Mouse (Mus musculus) hindbrain, embryonic 11.5 days (tissue): Measurements from ENCODE around the gene Zbtb22. TPM values are rescaled to one million over a fixed set of nuclear protein-coding genes. Genes with fewer than 3 reads are reported as not detected.
"Not testable (repeated sequence)": the region's sequence is repeated elsewhere in the genome, so short reads cannot be mapped to it uniquely, and the experiment has no call there.

Experiments
- ATAC-seq: fragments of 200-750 bp; cut with Nextera tagmentation; 2 replicates; pipeline ENCODE4 v1.8.0; 2017; ENCODE audit warnings: mild to moderate bottlenecking, moderate TSS enrichment, moderate library complexity; ENCODE audit not compliant: low FRiP score
- DNase-seq: peaks from one replicate; pipeline ENCODE4 v3.0.0-alpha.2; 2015; ENCODE audit warnings: low spot score
- H3K27ac ChIP-seq: fragments of 300-500 bp; sonication (generic); 2 replicates; pipeline ENCODE4 v1.5.1; 2014; ENCODE audit warnings: mild to moderate bottlenecking, low read depth, low read length
- H3K27me3 ChIP-seq: fragments of 300-500 bp; sonication (generic); 2 replicates; pipeline ENCODE4 v1.6.1; 2014; ENCODE audit warnings: mild to moderate bottlenecking, low read length, moderate library complexity, mixed read lengths; ENCODE audit not compliant: control insufficient read depth, insufficient read depth
- H3K36me3 ChIP-seq: fragments of 300-500 bp; sonication (generic); 2 replicates; pipeline ENCODE4 v1.6.1; 2014; ENCODE audit warnings: mild to moderate bottlenecking, low read length, moderate library complexity, mixed read lengths; ENCODE audit not compliant: control insufficient read depth, insufficient read depth
- H3K4me1 ChIP-seq: fragments of 300-500 bp; sonication (generic); replicated peaks from 2 replicates; pipeline ENCODE4 v1.6.1; 2014; ENCODE audit warnings: low read length, mixed read lengths; ENCODE audit not compliant: control insufficient read depth, insufficient read depth
- H3K4me2 ChIP-seq: fragments of 300-500 bp; sonication (generic); replicated peaks from 2 replicates; pipeline ENCODE4 v1.6.1; 2014; ENCODE audit warnings: mild to moderate bottlenecking, low read depth, low read length
- H3K4me3 ChIP-seq: fragments of 300-500 bp; sonication (generic); 2 replicates; pipeline ENCODE4 v1.5.1; 2014; ENCODE audit warnings: low read depth, low read length
- H3K9ac ChIP-seq: fragments of 300-500 bp; sonication (generic); 2 replicates; pipeline ENCODE4 v1.6.1; 2014; ENCODE audit warnings: low read depth, low read length
- H3K9me3 ChIP-seq: fragments of 300-500 bp; sonication (generic); 2 replicates; pipeline ENCODE4 v1.6.1; 2016; ENCODE audit warnings: low read length; ENCODE audit not compliant: control insufficient read depth
- WGBS: fragments of 180-500 bp; shearing (Covaris S2); extraction: QIAGEN DNeasy Blood & Tissue Kit; methylation state at CpG from one replicate; pipeline ENCODE4 v1.1.7; 2014; 5-methylcytosine and 5-hydroxymethylcytosine counted together
- polyA plus RNA-seq: library from polyadenylated mRNA; unstranded; fragments of >200 nt; fragmentation: Nextera tagmentation; extraction: Ambion mirVana; gene quantifications from 2 replicates; pipeline ENCODE4 v1.2.1, GENCODE M21; 2014

Zbtb22 gene
- polyA plus RNA-seq, 1 experiment from 2014 or later = 8.1 TPM

DNA sequence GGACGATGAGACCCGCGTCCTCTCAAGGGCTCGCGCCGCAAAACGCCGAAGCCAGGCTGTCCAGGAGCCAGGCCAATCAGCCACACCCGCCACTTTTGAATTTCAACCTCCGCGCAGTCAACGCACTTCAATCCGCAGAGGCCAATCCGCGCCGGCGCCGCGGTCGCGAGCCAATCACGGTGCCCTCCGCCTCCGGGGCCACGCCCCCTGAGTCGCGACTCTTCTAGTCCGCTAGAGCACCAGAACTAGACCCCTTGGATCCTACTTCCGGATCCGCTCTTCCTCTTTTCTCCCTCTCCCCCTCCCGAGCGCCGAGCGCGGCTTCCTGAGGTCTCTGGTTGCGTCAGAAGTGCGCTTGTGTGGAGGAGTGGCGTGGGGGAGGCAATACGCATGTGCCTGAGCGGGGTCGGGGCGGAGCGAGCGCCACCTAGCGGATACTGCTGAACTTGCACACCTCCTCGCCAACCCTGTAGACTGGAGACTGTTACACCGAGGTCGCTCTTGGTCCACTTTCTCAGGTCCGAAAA, 25.1 kb upstream of the Zbtb22 start, which contains the start of gene Kifc1:
TSS of gene Kifc1 (minus strand) at position 129 of the 527 bp plus-strand sequence.
- Histone ChIP-seq H3K9ac (peak within 1 kb of the TSS; percentile 62), H3K9me3 (no peaks in the 10 kb centered on the region), H3K27me3 (no peaks in the 10 kb centered on the region), H3K4me1 (no peaks in the 10 kb centered on the region), H3K4me3 (peak within 1 kb of the TSS; percentile 59), H3K36me3 (no peaks in the 10 kb centered on the region), H3K27ac (peak within 1 kb of the TSS; percentile 67), H3K4me2 (peak within 1 kb of the TSS; percentile 55)
- ATAC-seq (peak; percentile 98), DNase-seq (peak; percentile 99)
- WGBS = under 1% methylated on average over 49 of the region's 49 CpGs

DNA sequence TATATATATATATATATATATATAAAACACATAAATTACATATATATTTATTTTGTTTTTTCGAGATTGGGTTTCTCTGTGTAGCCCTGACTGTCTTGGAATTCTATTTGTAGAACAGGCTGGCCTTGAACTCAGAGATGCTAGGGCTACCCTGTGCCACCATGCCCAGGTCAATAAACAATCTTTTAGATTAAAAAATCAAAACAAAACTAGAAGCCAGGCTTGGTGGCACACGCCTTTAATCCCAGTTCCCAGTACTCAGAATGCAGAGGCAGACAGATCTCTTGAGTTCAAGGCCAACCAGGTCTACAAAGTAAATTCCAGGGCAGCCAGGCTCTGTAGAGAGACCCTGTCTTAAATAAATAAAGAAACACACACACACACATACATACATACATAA, 24.3 kb upstream of the Zbtb22 start:
- ATAC-seq (no peak), DNase-seq (no peak)
- no peaks in the 10 kb centered on the region for H3K36me3 ChIP-seq
- H3K4me2 ChIP-seq = no peak overlapping the region
- H3K9ac ChIP-seq = no peak overlapping the region
- 80% methylated on average over 2 of the region's 2 CpGs for WGBS
- H3K4me3 ChIP-seq = no peak overlapping the region
- H3K4me1 ChIP-seq = no peaks in the 10 kb centered on the region
- H3K27ac ChIP-seq = no peak overlapping the region
- no peaks in the 10 kb centered on the region for H3K9me3 ChIP-seq
- no peaks in the 10 kb centered on the region for H3K27me3 ChIP-seq

- WGBS = 66% methylated on average over 6 of the region's 6 CpGs
- H3K9ac ChIP-seq, H3K4me1 ChIP-seq, H3K36me3 ChIP-seq, H3K9me3 ChIP-seq, H3K4me3 ChIP-seq, H3K27me3 ChIP-seq, H3K27ac ChIP-seq, ATAC-seq, H3K4me2 ChIP-seq, DNase-seq: not testable (repeated sequence)
Observed at GRCm38 (mm10) chr17:33891892-33892291, 23.8 kb upstream of the Zbtb22 start.

GRCm38 (mm10) chr17:33892429-33892828, 23.3 kb upstream of the Zbtb22 start:
- ATAC-seq = no peak
- Histone ChIP-seq H3K36me3 (no peaks in the 10 kb centered on the region), H3K27me3 (no peaks in the 10 kb centered on the region), H3K4me1 (no peaks in the 10 kb centered on the region), H3K4me3 (no peak overlapping the region), H3K9ac (no peak overlapping the region), H3K9me3 (no peaks in the 10 kb centered on the region), H3K4me2 (no peak overlapping the region), H3K27ac (no peak overlapping the region)
- WGBS = 24% methylated on average over 7 of the region's 7 CpGs
- DNase-seq = no peak

DNA sequence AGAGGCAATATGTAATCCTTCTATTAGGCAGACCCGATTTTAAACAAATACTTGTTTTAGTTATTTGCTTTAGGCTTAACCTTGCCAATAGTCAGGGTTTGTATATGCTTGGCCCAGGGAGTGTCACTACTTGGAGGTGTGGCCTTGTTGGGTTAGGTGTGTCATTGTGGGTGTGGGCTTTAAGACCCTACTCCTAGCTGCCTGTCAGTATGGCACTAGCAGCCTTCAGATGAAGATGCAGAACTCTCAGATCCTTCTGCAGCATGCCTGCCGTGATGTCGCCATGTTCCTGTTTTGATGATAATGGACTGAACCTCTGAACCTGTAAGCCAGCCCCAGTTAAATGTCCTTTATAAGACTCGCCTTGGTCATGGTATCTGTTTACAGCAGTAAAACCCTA, 22.7 kb upstream of the Zbtb22 start:
- ATAC-seq, H3K27ac ChIP-seq, H3K4me1 ChIP-seq, H3K9ac ChIP-seq, H3K9me3 ChIP-seq, H3K4me3 ChIP-seq, H3K4me2 ChIP-seq, H3K27me3 ChIP-seq, DNase-seq, H3K36me3 ChIP-seq: not testable (repeated sequence)
- 72% methylated on average over 4 of the region's 4 CpGs for WGBS

DNA sequence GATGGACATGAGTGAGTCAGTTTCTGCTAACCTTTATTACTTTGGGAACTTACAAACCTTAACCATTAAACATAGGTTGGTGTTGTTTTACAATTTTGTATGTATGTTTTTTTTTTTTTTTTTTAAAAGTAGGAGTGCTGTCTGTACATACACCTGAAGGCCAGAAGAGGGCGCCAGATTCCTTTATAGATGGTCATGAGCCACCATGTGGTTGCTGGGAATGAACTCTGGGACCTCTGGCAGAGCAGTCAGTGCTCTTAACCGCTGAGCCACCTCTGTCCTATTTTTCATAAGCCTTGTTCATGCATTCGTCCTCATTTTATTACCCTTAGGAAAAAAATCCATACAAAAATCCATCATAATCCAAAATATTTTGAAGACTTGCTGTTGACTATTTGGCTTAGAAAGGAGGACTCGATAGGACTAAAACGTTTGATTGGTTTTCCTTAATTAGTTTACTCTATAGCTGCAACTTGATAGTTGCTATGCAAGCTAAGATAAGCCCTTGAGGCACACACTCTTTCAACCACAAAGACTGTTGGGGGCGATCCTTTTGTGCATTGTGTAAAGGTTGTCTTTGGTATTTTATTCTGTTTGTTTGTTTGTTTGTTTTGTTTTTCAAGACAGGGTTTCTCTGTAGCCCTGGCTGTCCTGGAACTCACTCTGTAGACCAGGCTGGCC, 18.4 kb upstream of the Zbtb22 start:
- WGBS = 43% methylated on average over 6 of the region's 6 CpGs
- ATAC-seq = no peak

GRCm38 (mm10) chr17:33898193-33898592, 17.5 kb upstream of the Zbtb22 start:
- not testable (repeated sequence) for H3K4me3 ChIP-seq, H3K9me3 ChIP-seq, H3K27ac ChIP-seq, H3K27me3 ChIP-seq, H3K4me1 ChIP-seq, DNase-seq, ATAC-seq, H3K4me2 ChIP-seq, H3K9ac ChIP-seq, H3K36me3 ChIP-seq
- 91% methylated on average over 4 of the region's 4 CpGs for WGBS

More for the DNA sequence above, 18.4 kb upstream of the Zbtb22 start:
- peak; percentile 78 for DNase-seq
- H3K4me2 ChIP-seq = no peak overlapping the region
- H3K9ac ChIP-seq = no peak overlapping the region
- no peak overlapping the region for H3K4me3 ChIP-seq
- H3K27ac ChIP-seq = no peak overlapping the region
- H3K4me1 ChIP-seq = no peaks in the 10 kb centered on the region
- no peaks in the 10 kb centered on the region for H3K27me3 ChIP-seq
- no peaks in the 10 kb centered on the region for H3K36me3 ChIP-seq
- H3K9me3 ChIP-seq = no peaks in the 10 kb centered on the region

- H3K27ac ChIP-seq = no peak overlapping the region
- ATAC-seq = no peak
- DNase-seq = no peak
- no peak overlapping the region for H3K4me3 ChIP-seq
- WGBS = 84% methylated on average over 4 of the region's 4 CpGs
- H3K4me2 ChIP-seq = no peak overlapping the region
- H3K9ac ChIP-seq = no peak overlapping the region
- H3K36me3 ChIP-seq = no peaks in the 10 kb centered on the region
- no peaks in the 10 kb centered on the region for H3K27me3 ChIP-seq
- no peaks in the 10 kb centered on the region for H3K4me1 ChIP-seq
- H3K9me3 ChIP-seq = no peaks in the 10 kb centered on the region
Observed at GRCm38 (mm10) chr17:33899642-33900041, 16.1 kb upstream of the Zbtb22 start.
